ENCODE assay signal across 15 mouse cellular contexts in the genomic region with DNA sequence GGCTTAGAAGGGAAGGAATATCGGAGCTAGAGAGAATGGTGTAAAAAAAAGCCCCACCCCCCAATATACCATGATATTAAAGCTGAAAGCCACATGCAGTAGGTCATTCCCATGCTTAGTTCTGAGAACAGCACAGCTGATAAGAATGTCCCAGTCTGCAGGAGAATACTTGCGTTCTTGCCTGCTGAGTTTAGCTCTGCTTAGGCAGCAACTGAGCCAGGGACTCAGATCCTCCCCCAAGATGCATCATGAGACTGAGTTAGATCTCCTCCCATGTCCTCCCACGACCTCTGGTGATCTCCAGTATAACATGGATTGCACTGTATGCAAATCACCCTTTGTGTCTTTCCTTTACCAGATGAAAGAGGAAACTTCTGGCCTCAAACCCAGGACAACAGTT.
DNase-seq lines count a peak whose midpoint lies in the region; ATAC-seq and TF ChIP-seq lines count a peak whose summit lies in the region.
"Had no signal": no experiment of that assay in that cellular context is flagged by ENCODE, and none has a peak within 500 bp of the region (broad histone marks: within the 10 kb centered on the region; RNA-seq: fewer than 3 reads in every experiment).

No protein-coding gene starts in this region.

- no peaks in the 10 kb centered on the region for H3K27me3 ChIP-seq in heart, postnatal 0 days (ENCODE audit: control insufficient read depth, insufficient read depth, low read length)
- no peaks in the 10 kb centered on the region for H3K27me3 ChIP-seq in neural tube, embryonic 15.5 days (replicated peaks)
- H3K27me3 ChIP-seq: embryonic facial prominence, embryonic 13.5 days; forebrain, embryonic 12.5 days; intestine, embryonic 15.5 days had no signal

- peak; percentile 88 for ATAC-seq in heart, postnatal 0 days (ENCODE audit: insufficient read depth, low read depth)
- ATAC-seq in neural tube, embryonic 15.5 days (ENCODE audit: low FRiP score): no peak
- ATAC-seq: intestine, embryonic 15.5 days had no signal

- H3K36me3 ChIP-seq in heart, postnatal 0 days (replicated peaks; ENCODE audit: control insufficient read depth, insufficient read depth, low read length): no peaks in the 10 kb centered on the region
- no peaks in the 10 kb centered on the region for H3K36me3 ChIP-seq in neural tube, embryonic 15.5 days
- H3K36me3 ChIP-seq: embryonic facial prominence, embryonic 13.5 days; forebrain, embryonic 12.5 days; intestine, embryonic 15.5 days had no signal

- intact Hi-C loops in gastrocnemius, postnatal 14 days (cut with DNase I; ENCODE audit: low total_unique reads): no loop called here

- no peak for TF ChIP-seq EP300 in heart, postnatal 0 days (IDR thresholded peaks at IDR 0.05; ENCODE audit: low read depth)

- H3K4me3 ChIP-seq in lung, adult 2 months (replicated peaks; ENCODE audit: extremely low read depth, low read depth, low read length): no peak overlapping the region
- no peak overlapping the region for H3K4me3 ChIP-seq in heart, postnatal 0 days (ENCODE audit: low read depth, low read length)
- no peak overlapping the region for H3K4me3 ChIP-seq in neural tube, embryonic 15.5 days (replicated peaks)
- H3K4me3 ChIP-seq: embryonic facial prominence, embryonic 13.5 days; forebrain, embryonic 12.5 days; intestine, embryonic 15.5 days; left cerebral cortex, adult 2 months had no signal

- no peak for TF ChIP-seq CTCF in lung, adult 2 months (IDR thresholded peaks at IDR 0.05; ENCODE audit: insufficient read depth, low read length)
- TF ChIP-seq CTCF in heart, postnatal 0 days (IDR thresholded peaks at IDR 0.05; ENCODE audit: low read depth): no peak

- no peaks in the 10 kb centered on the region for H3K4me1 ChIP-seq in lung, adult 2 months (ENCODE audit: control insufficient read depth, insufficient read depth, low read length)
- peaks cover 13% of the 10 kb centered on the region for H3K4me1 ChIP-seq in heart, postnatal 0 days (ENCODE audit: control insufficient read depth, insufficient read depth)
- H3K4me1 ChIP-seq in neural tube, embryonic 15.5 days: no peaks in the 10 kb centered on the region
- H3K4me1 ChIP-seq: embryonic facial prominence, embryonic 13.5 days; forebrain, embryonic 12.5 days; intestine, embryonic 15.5 days had no signal

- H3K4me2 ChIP-seq in heart, postnatal 0 days (ENCODE audit: low read depth, low read length): no peak overlapping the region
- H3K4me2 ChIP-seq in neural tube, embryonic 15.5 days: no peak overlapping the region
- H3K4me2 ChIP-seq: embryonic facial prominence, embryonic 13.5 days; forebrain, embryonic 12.5 days; intestine, embryonic 15.5 days had no signal

- no peak for TF ChIP-seq POLR2A in lung, adult 2 months (IDR thresholded peaks at IDR 0.05; ENCODE audit: borderline replicate concordance, extremely low read depth, low read depth, low read length)

- H3K27ac ChIP-seq in heart, postnatal 0 days (ENCODE audit: low read depth): peak overlapping the region; percentile 47; the same call in 1 of the 2 replicates
- H3K27ac ChIP-seq in neural tube, embryonic 15.5 days (replicated peaks): no peak overlapping the region
- H3K27ac ChIP-seq: embryonic facial prominence, embryonic 13.5 days; forebrain, embryonic 12.5 days; intestine, embryonic 15.5 days; left cerebral cortex, adult 2 months had no signal

- WGBS in lung, adult 2 months: 37% methylated on average over 3 of the region's 3 CpGs
- 12% methylated on average over 3 of the region's 3 CpGs for WGBS in heart, postnatal 0 days
- 53% methylated on average over 3 of the region's 3 CpGs for WGBS in neural tube, embryonic 15.5 days

- no peaks in the 10 kb centered on the region for H3K9me3 ChIP-seq in heart, postnatal 0 days (replicated peaks; ENCODE audit: control insufficient read depth, low read length)
- H3K9me3 ChIP-seq in neural tube, embryonic 15.5 days (replicated peaks): no peaks in the 10 kb centered on the region
- H3K9me3 ChIP-seq: embryonic facial prominence, embryonic 13.5 days; forebrain, embryonic 12.5 days; intestine, embryonic 15.5 days had no signal

- H3K9ac ChIP-seq in heart, postnatal 0 days (replicated peaks; ENCODE audit: low read depth, low read length): no peak overlapping the region
- H3K9ac ChIP-seq in neural tube, embryonic 15.5 days (replicated peaks): no peak overlapping the region
- H3K9ac ChIP-seq: embryonic facial prominence, embryonic 13.5 days; forebrain, embryonic 12.5 days; intestine, embryonic 15.5 days had no signal

- peak; percentile 20 for DNase-seq in gastrocnemius, postnatal 14 days
- DNase-seq in gastrocnemius, postnatal 10 days: no peak
- DNase-seq in lung, postnatal 25 days (ENCODE audit: low spot score): peak; percentile 2
- no peak for DNase-seq in lung, adult 2 months
- DNase-seq in heart, postnatal 0 days (ENCODE audit: low spot score): peak; percentile 69
- peak; percentile 22 for DNase-seq in skeletal muscle tissue, adult 2 months (ENCODE audit: low read depth, low spot score)
- no peak for DNase-seq in spleen, adult 12 weeks (ENCODE audit: low spot score)
- DNase-seq: cerebellum, postnatal 14 days; liver; thymus, postnatal 14 days had no signal

Comparison
In these comparisons a context has a peak if more than half of its experiments do, and no peak if none do; other contexts are left out.
1. DNase-seq: peak in gastrocnemius, postnatal 14 days (single experiment), lung, postnatal 25 days (single experiment), heart, postnatal 0 days (single experiment) and skeletal muscle tissue, adult 2 months (single experiment); none in gastrocnemius, postnatal 10 days (single experiment), lung, adult 2 months (single experiment) and spleen, adult 12 weeks (single experiment).